Mouse (Mus musculus) CD4-positive, CD25-positive, alpha-beta regulatory T cell, adult 2 months (primary cell): ENCODE results near the gene Fam205c.
A peak's percentile ranks its signal among the peaks of the same experiment; 100 is the strongest.

Experiments
- DNase-seq: peaks from one replicate; pipeline ENCODE4 v3.0.0-alpha.2; 2012; ENCODE audit warnings: low read depth, low spot score

Fam205c gene

GRCm38 (mm10) chr4:42874134-42874533 lies at the start of gene Fam205c:
Gene Fam205c, minus strand, starts transcription at chr4:42874234.
- DNase-seq = no peak

DNA sequence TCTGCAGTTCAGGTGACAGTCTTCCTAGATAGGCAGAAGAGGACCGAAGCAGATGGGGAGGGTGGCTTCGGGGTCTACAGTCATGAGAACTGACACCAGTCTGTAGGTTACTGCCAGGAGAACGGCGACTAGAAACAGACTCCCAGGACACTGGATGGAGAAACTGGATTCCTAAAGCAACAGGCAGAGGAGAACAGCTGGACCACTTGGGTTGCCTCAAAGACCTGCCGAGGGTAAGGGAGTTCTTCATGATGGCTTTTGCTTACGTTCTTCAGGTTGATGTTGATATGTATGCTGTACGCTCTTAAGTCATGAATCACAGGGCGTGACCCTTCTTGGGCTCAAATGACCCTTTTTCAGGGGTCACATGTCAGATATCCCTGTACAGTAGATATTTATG lies 48.4 kb upstream of the Fam205c start:
- no peak for DNase-seq

GRCm38 (mm10) chr4:42922056-42922455 lies 48.0 kb upstream of the Fam205c start:
- DNase-seq = no peak

- no peak for DNase-seq
These were observed 47.5 kb upstream of the Fam205c start for GRCm38 (mm10) chr4:42921536-42921935.

DNA sequence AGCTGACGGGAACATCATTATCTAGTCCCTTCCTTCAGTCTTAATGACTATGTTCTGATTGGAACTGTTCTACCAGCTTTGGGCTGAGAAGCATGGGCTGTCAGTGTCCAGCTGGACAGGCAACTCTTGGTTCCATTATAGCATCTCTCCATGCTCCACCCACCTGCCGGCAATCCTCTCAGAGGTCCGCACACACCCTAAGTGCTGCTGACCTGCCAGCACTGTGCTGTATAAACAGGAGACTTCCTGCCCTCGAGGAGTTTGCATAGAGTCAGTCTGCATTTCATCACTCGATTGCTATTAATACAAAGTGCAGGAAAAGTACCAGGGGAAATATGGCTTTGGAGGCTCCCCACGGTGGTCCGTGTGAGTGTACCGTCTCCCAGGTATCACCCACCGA lies 46.7 kb upstream of the Fam205c start:
- no peak for DNase-seq

DNA sequence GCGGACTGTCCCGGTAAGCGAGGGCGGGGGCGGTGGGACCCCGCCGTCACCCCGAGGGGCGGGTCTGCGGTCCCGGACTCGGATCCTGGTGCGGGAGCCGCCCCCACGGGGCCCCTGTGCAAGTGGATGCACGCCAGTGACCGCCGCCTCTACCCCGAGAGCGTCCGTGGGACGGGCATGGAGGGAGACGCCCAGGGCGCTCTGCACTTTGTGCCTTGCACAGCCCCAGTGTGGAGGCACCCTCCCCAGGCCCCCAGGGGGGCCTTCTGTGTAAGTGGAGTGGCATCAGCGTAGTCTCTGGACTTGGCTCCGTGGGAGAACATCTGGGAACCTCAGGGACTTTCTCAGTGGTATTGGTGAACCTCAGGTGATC lies 43.4 kb upstream of the Fam205c start:
- DNase-seq = no peak

DNA sequence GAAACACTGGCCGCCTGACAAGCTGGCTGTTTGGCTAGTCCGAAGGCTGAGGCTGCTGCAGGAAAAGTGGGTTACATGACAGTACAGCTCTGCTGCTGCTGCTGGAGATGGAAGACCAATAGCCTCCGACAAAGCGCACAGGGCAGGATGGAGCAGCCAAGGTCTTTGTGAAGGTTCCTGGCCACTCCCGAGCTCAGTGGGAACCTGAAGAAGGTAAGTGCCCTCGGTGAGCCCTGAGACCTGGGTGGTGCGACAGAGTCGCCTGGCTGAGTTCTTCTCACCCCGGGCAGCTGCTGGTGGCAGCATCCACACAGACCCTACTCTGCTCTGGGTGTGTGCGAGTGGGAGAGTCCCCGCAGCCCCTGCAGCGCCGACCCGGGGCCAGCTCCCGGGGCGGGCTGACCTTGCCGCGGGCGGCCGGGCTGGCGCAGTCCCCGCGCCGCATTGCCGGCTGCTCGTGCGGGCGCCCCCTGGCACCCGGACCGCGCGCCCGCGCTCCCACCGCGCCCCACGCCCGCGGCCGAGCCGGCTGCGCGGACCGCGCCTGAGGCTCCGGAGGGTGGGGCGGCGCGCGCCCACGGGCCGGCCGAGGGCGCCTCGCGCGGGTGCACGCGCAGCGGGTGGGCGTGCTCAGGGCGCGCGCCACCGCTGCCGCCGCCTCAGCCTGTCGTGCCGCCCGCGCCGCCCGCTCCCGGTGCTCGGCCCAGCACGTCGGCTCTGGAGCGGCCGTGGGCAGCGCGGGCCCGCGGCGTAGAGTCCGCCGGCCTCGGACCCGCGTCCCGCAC lies 42.8 kb upstream of the Fam205c start, which contains the start of gene Phf24:
TSS of gene Phf24 (plus strand) at position 44 of the 785 bp plus-strand sequence.
- DNase-seq = peak; percentile 3

GRCm38 (mm10) chr4:42915966-42916365 lies 41.9 kb upstream of the Fam205c start:
- DNase-seq = no peak

GRCm38 (mm10) chr4:42915311-42915710 lies 41.3 kb upstream of the Fam205c start:
- DNase-seq = no peak

GRCm38 (mm10) chr4:42913391-42913790 lies 39.4 kb upstream of the Fam205c start:
- DNase-seq = no peak

GRCm38 (mm10) chr4:42904966-42905365 lies 30.9 kb upstream of the Fam205c start:
- no peak for DNase-seq

DNA sequence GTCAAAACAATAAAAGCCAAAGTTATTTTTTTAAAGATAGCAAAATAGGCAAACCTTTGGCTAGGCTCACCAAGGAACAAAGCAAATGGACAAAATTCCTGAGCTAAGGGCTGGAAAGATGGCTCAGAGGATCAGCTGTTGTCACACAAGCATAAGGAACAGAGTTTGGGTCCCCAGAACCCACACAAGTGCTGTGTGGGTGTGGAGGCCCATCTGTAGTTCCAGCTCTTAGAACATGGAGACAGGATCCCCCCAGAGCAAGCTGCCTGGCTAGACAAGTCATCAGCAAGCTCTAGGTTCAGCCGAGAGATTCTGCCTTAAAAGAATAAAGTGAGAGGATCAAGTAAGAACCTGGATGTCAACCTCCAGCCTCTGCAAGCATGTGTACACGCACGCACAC lies 30.5 kb upstream of the Fam205c start:
- DNase-seq = no peak

DNA sequence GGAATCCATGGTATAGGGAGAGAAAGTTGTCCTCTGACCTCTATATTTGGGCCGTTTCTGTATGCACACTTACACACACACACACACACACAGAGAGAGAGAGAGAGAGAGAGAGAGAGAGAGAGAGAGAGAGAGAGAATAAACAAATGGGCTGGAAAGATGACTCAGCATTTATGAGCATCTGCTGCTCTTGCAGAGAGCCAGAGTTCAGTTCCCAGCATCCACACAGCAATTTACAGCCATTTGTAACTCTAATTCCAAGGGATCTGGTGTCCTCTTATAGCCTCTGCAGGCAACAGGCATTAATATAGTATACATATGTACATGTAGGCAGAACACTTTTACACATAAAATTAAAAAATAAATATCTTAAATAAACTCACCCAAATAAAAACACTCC lies 29.9 kb upstream of the Fam205c start:
- no peak for DNase-seq

DNA sequence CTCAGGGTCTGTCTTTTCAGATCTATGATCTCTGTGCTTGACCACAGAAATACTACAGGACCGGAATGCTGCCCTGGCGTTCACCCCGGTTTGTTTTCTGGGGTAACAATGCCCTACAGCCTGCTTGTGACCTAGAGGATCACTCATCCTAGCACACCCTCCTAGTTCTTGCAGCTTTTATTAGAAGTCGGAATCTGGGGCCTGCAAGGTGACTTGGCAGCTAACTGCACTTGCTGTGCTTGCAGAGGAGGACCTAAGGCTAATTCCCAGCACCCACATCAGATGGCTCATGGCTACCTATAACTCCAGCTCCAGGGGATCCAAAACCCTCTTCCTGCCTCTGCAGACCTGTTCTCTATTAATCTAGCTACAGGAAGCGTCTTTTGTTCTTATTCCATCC lies 28.7 kb upstream of the Fam205c start:
- no peak for DNase-seq

GRCm38 (mm10) chr4:42902174-42902573 lies 28.1 kb upstream of the Fam205c start:
- DNase-seq = peak; percentile 47

DNA sequence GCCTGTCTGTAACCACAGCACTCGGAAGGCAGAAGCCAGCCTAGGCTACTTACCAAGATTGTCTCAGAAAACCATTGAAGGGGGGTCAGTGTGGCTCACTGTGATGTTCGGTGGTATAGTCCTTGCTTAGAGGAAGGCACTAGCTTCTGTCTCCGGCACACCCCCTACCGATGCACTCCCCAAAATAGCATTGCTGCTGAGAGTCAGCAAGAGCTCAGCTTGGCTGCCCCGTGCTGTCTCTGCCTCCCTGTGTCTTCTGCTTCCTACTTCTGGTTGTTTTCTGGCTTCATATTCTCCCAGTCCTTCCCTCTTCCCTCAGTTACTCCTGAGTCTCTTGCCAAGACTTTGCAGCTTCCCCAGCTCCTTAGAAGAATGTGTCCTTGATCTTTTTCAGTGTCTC lies 26.8 kb upstream of the Fam205c start:
- DNase-seq = no peak

DNA sequence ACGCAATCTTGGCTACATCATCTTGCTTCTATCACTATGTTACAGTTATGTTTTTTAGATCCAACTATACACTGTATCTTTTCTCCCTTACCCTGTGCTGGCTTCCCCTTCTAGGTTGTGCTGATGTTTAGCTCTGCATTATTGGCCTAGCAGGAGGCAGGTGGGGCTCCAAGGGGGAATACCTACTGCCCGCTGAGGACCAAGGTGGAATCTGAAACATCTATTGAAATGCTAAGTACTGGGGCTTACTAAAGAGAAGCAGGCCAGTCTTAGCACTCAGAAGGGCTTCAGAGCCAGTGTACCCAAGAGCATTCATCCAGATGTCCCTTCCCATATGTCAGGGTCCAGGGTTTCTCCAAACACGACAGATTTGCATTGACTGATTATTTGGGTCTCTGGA lies 24.9 kb upstream of the Fam205c start:
- no peak for DNase-seq

DNA sequence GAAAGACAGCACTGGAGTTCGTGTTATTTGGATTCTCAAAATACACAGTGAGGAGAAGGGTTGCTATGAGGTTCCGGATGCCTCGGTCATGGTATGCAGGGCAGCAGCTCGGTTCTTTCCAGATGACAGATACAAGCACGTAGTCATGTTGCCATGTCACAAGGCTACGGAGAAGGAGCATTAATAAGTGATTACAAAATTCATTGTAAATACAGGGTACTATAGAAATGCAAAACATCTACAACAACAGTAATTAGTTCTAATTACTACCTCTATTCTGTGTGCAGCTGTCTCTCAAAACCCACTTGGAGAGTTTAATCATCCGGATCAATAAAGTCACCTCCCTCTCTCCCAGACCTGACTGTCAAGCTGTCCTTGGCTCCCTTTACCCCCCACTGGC lies 21.1 kb upstream of the Fam205c start:
- no peak for DNase-seq

GRCm38 (mm10) chr4:42891176-42891575 lies 17.1 kb upstream of the Fam205c start:
- no peak for DNase-seq

DNA sequence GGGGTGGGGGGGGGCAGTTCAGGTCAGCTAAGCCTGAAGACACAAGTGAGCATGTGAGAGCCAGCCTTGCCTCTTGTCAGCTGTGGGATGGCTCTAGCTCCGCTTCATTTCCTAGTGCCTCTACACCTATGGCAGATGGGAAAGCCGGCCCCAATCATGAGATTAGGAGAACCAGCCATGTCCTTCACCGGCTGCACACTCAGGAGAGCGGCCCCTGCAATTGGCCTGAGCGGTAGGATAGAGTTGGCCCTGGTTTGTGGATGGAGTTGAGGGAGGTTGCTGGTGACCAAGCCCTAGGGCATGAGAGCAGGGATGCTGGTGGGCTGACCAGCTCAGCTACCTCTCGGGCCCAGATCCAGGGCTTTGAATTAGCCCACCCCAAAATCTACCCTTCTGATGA lies 14.8 kb upstream of the Fam205c start:
- DNase-seq = no peak

- DNase-seq = no peak
These were observed 12.9 kb upstream of the Fam205c start for GRCm38 (mm10) chr4:42886926-42887325.

GRCm38 (mm10) chr4:42880677-42880948 lies 6.6 kb upstream of the Fam205c start:
- no peak for DNase-seq

DNA sequence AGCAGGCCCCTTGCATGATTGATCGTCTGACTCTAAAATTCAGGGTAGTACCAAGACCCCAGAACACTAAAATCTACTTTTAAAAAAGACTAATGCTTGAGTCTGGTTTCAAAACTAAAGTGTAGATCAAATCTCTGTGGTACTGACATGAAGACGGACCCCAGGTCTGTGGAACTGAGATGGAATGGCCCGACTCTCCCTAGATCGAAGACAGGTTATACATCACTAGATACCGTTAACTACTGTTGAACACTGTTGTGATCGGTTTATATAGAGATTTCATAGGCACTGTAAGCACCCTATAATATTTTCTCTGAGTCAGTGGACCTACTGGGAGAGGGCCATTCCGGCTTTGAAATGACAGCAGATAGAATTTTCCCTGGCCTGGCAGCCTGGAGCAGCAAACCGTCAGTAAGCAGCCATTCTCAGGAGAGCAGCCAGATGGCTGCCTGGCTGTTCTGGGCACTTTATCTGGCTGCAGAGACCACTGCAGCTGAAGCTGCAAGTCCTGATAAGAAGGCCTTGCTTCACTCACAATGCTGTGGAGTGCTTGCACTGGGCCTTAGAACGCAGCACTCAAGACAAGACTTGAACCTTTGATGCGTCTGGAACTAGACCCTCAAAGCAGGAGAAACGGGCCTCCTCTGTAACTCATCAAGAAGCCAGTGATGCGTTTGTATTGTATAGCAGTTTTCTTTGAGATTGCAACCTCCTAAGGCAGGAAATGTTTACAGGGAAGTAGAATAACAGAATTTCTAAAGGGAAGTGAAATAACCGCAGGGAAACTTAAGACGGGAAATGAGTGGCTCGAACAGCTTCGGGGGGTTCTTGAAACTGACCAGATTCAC lies 6.0 kb upstream of the Fam205c start:
- no peak for DNase-seq
